Mouse (Mus musculus) erythroblast, embryonic 14.5 days (primary cell): Measurements from ENCODE around the gene Tnfsf14. TPM values are rescaled to one million over a fixed set of nuclear protein-coding genes. Genes with fewer than 3 reads are reported as not detected.

Experiments
- H3K27me3 ChIP-seq: 2 replicates; pipeline ENCODE4 v1.6.1; 2012; ENCODE audit warnings: inconsistent platforms; ENCODE audit not compliant: control insufficient read depth
- H3K36me3 ChIP-seq: 2 replicates; pipeline ENCODE4 v1.6.1; 2012; ENCODE audit warnings: mild to moderate bottlenecking, inconsistent platforms; ENCODE audit not compliant: control insufficient read depth
- H3K4me1 ChIP-seq: 2 replicates; pipeline ENCODE4 v1.6.1; 2012; ENCODE audit warnings: inconsistent platforms; ENCODE audit not compliant: control insufficient read depth
- H3K4me3 ChIP-seq: replicated peaks from 2 replicates; pipeline ENCODE3; 2012; ENCODE audit warnings: moderate library complexity, mild to moderate bottlenecking, inconsistent platforms
- H3K9me3 ChIP-seq: 2 replicates; pipeline ENCODE4 v1.6.1; 2012; ENCODE audit warnings: low read length, inconsistent platforms, mixed read lengths; ENCODE audit not compliant: control insufficient read depth
- GATA1 ChIP-seq: IDR thresholded peaks from 2 replicates; pipeline ENCODE4 v1.6.1; 2012; ENCODE audit warnings: low read length, inconsistent platforms, mixed read lengths
- TAL1 ChIP-seq: IDR thresholded peaks from 3 replicates; pipeline ENCODE4 v1.6.1; 2012; ENCODE audit warnings: low read length, inconsistent platforms, mixed read lengths
- polyA plus RNA-seq: library from polyadenylated mRNA; stranded (reverse); fragments of >175 nt; gene quantifications from 2 replicates; pipeline ENCODE4 v1.2.3, GENCODE M21; 2012

The Tnfsf14 gene
- polyA plus RNA-seq, 1 experiment = 0.02 TPM

DNA sequence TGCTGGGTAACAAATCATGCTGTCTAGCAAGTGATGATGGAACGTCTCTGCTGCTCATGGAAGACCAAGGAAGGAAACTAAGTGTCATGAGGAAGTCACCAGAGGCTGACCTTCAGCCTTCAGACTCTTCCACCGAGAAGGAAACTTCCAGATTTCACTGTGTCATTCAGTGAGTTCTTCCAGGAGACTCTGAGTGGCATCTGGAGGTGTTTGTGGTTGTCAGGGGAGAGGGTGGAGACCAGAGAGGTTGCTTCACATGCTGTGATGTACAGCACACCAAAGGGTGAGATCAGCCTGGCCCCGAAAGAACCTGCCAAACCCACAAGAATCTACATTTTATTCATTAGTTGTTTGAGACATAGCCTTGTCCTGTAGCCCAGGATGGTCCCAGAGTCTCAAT is 11.1 kb downstream of the Tnfsf14 start:
- Histone ChIP-seq H3K4me3 (no peak overlapping the region), H3K36me3 (no peaks in the 10 kb centered on the region), H3K9me3 (no peaks in the 10 kb centered on the region), H3K27me3 (no peaks in the 10 kb centered on the region), H3K4me1 (no peaks in the 10 kb centered on the region)
- TF ChIP-seq GATA1 = no peak
- TF ChIP-seq TAL1 = no peak

DNA sequence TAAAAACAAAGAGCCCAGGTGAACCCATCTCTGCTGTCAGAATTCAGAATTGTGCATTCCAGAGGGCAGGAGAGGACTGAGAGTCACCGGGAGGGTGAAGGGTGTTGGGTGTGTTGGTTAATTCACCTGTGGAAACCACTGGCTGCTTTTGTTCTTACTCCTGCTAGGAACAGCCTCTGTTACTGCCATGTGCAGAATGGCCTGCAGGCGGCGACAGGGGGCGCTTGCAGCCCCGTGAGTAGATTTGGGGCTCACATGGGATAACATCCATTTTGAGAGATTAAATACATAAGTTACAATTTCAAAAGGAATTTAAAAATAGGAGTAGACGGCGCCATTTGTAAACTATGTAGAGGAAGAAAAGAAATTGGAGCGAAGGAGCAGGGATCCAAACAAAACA is 13.6 kb downstream of the Tnfsf14 start:
- Histone ChIP-seq H3K36me3 (no peaks in the 10 kb centered on the region), H3K4me1 (no peaks in the 10 kb centered on the region), H3K27me3 (no peaks in the 10 kb centered on the region), H3K9me3 (no peaks in the 10 kb centered on the region), H3K4me3 (no peak overlapping the region)
- TF ChIP-seq TAL1 (no peak), GATA1 (no peak)

DNA sequence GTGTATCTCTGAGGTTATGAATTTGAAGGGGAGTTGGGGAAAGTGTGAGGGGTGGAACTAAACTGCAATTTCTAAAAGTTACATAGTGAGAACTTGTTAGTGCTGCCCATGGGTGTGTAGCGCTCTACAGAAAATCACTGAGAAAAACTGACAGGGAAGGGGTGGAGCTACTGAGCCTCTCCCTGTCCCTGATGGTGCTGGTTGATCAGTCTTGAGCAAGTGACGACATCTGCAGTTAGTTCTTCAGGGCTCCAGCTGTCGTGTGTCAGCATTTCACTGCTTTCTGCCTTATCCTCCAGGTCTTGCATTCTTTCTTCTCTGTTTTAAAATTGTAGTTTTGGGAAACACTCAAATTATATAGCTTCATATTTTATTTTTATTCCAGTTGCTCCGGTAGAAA is 20.6 kb downstream of the Tnfsf14 start:
- no peaks in the 10 kb centered on the region for H3K9me3 ChIP-seq
- peaks cover 8% of the 10 kb centered on the region for H3K4me1 ChIP-seq
- H3K4me3 ChIP-seq = no peak overlapping the region
- no peaks in the 10 kb centered on the region for H3K27me3 ChIP-seq
- TF ChIP-seq TAL1 (no peak), GATA1 (no peak)
- H3K36me3 ChIP-seq = no peaks in the 10 kb centered on the region

DNA sequence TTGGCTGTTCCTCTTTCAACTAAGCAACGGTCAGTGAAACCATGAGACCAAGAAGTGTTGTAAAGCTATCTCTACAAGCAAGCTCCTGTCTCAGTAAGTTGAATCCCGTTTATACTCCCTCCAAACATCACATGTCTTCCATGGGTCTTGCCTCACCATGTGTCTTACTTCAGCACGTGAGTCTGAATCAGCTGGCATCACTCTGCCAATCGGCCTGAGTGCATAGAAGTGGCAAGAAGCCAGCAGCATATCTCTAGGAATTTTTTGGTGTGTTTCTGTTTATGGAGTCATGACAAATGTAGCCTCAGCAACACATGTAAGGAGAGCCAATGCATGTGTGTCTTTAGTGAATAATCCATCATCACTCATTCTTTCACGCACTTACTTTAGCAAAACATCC is 21.6 kb downstream of the Tnfsf14 start:
- peaks cover 8% of the 10 kb centered on the region for H3K4me1 ChIP-seq
- H3K27me3 ChIP-seq = no peaks in the 10 kb centered on the region
- no peak for TF ChIP-seq TAL1
- TF ChIP-seq GATA1 = no peak
- H3K36me3 ChIP-seq = no peaks in the 10 kb centered on the region
- no peak overlapping the region for H3K4me3 ChIP-seq
- H3K9me3 ChIP-seq = no peaks in the 10 kb centered on the region

DNA sequence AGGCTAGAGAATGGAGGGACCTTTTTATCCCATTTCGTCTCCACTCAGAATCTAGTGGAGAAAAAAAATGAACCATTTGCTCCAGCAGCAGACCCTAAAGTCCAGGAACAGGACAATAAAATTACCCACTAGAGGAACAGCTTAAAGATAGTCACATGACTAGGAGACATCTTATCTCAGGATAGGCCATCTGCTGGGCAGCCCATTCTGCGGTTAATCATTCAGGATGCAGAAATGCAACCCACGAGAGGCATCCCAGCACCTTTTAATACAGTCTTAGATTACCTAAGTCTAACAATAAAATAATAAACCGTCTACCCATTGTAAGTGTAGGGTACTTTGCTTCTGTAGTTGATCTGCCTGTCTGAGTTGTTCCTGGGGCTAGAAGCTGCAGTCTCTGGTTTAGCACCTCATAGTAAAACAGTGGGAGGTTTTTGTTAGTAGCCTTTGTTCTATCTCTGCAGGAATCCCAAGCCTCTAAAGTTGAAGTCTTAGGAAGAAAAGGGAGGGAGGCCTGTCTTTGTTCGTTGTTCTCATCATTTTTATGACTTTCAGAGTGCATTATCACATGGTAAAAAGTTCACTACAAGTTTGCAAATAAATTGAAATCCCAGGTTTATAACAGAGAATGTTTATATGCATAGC is 23.2 kb downstream of the Tnfsf14 start:
- Histone ChIP-seq H3K36me3 (no peaks in the 10 kb centered on the region), H3K4me1 (peaks cover 10% of the 10 kb centered on the region), H3K4me3 (no peak overlapping the region), H3K9me3 (no peaks in the 10 kb centered on the region), H3K27me3 (no peaks in the 10 kb centered on the region)
- TF ChIP-seq TAL1 (no peak), GATA1 (no peak)

DNA sequence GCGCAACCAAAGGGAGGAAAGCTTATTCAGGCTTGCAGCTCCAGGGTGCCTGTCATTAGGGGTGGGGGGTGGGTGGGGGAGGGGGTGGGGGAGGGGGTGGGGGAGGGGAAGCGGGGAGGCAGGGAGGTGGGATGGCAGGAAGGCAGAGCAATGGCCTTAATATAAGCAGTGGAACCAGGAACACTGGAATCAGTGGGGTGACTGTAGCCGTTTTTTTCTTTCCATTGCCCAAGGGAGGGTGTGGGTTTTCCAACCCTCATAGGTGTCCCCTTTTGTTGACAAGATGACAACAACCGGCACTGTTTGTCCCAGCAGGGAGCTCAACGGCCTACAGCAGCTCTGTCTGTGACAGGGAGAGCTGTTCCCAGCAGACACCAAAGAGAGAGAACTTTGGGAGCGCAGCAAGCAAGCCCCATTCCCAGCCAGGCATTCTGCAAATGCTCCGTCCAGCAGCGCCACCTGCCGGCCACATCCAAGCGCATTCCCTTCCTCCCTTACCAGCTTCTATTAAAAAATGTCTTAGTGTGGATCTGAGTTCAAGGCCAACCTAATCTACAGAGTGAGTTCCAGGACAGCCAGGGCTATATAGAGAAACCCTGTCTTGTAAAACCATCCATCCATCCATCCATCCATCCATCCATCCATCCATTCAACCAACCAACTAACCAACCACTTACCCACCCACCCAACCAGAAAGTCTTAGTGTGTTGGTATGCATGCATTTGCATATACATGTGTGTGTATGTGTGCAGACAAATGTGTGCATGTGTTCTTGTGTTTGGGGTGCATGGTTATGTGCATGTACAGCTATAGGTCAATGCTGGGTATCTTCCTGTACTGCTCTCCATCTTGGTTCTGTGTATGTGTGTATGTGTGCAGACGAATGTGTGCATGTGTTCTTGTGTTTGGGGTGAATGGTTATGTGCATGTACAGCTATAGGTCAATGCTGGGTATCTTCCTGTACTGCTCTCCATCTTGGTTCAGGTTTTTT is 26.9 kb downstream of the Tnfsf14 start:
- peaks cover 8% of the 10 kb centered on the region for H3K4me1 ChIP-seq
- H3K9me3 ChIP-seq = no peaks in the 10 kb centered on the region
- H3K36me3 ChIP-seq = no peaks in the 10 kb centered on the region
- no peak for TF ChIP-seq TAL1
- TF ChIP-seq GATA1 = no peak
- no peak overlapping the region for H3K4me3 ChIP-seq
- H3K27me3 ChIP-seq = no peaks in the 10 kb centered on the region

DNA sequence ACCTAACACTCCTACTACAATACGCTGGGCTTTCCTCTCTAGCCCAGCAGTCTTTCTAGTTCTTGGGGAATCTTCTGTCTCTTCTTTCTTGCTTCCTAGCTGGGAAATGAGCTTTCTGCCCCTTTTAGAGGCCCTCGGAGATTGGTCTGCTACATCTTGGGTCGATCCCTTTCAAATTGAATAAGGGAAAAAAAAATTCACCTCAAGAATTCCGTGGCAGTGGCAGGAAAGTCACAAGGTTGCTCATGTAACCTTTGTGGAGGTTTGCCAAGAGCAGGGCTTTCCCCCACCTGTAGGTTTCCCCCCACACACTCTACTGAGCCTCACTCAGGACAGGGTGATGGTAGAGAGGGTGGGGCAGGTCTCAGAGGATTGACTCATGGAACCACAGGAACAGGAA is 40.2 kb downstream of the Tnfsf14 start:
- TF ChIP-seq TAL1 (no peak), GATA1 (no peak)
- Histone ChIP-seq H3K4me3 (no peak overlapping the region), H3K36me3 (no peaks in the 10 kb centered on the region), H3K27me3 (peaks cover 26% of the 10 kb centered on the region), H3K9me3 (peaks cover 13% of the 10 kb centered on the region), H3K4me1 (peaks cover 5% of the 10 kb centered on the region; the same call in 1 of the 2 replicates)

DNA sequence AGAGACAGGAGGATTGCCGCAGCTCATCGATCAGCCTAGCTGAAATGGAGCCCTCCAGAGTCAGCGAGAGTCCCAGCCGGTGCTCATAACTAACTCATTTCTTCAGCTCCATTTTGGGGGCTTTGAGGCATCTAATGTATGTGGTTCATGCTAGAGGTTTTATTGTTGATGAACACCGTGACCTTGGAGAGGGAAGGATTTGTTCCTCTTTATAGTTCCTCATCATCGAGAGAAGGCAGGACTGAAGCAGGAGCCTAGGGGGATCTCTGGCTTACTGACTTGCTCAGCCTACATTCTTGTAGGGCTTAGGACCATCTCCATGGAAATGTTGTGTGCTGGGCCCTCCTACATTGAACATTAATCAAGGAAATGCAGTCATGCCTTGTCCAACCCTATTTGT is 41.0 kb downstream of the Tnfsf14 start:
- Histone ChIP-seq H3K4me3 (no peak overlapping the region), H3K4me1 (peaks cover 5% of the 10 kb centered on the region; the same call in 1 of the 2 replicates), H3K27me3 (peaks cover 34% of the 10 kb centered on the region), H3K36me3 (no peaks in the 10 kb centered on the region), H3K9me3 (peaks cover 13% of the 10 kb centered on the region)
- TF ChIP-seq GATA1 (no peak), TAL1 (no peak)
